Mouse (Mus musculus) heart, adult 2 months (tissue): ENCODE results near the gene Pde6h.

Source experiments
- CTCF ChIP-seq: fragments of 200-600 bp; IDR thresholded peaks from 2 replicates; pipeline ENCODE4 v1.8.1; 2022; ENCODE audit warnings: antibody characterized with exemption, mild to moderate bottlenecking, moderate library complexity
- EP300 ChIP-seq: fragments of 200-500 bp; IDR thresholded peaks from 2 replicates; pipeline ENCODE4 v1.6.1; 2011; ENCODE audit warnings: low read depth, low read length, control low read depth; ENCODE audit not compliant: insufficient read depth
- POLR2A ChIP-seq: fragments of 200-500 bp; IDR thresholded peaks from 2 replicates; pipeline ENCODE4 v1.6.1; 2011; ENCODE audit warnings: mild to moderate bottlenecking, low read depth, low read length, control low read depth; ENCODE audit not compliant: insufficient read depth

- no peak for TF ChIP-seq CTCF
- TF ChIP-seq POLR2A = no peak
- TF ChIP-seq EP300 = no peak
Measured at GRCm38 (mm10) chr6:136967466-136967865, 43.8 kb downstream of the Pde6h start.
